Mouse (Mus musculus) hindbrain, embryonic 12.5 days (tissue): Measurements from ENCODE around the gene Camk2g. TPM values are rescaled to one million over a fixed set of nuclear protein-coding genes. Genes with fewer than 3 reads are reported as not detected.

Source experiments
- ATAC-seq: fragments of 200-750 bp; cut with Nextera tagmentation; 2 replicates; pipeline ENCODE4 v1.8.0; 2017; ENCODE audit warnings: moderate TSS enrichment; ENCODE audit not compliant: low FRiP score
- H3K27ac ChIP-seq: fragments of 300-500 bp; sonication (generic); 2 replicates; pipeline ENCODE4 v1.5.1; 2016; ENCODE audit warnings: mild to moderate bottlenecking
- H3K27me3 ChIP-seq: fragments of 300-500 bp; sonication (generic); 2 replicates; pipeline ENCODE4 v1.6.1; 2016; ENCODE audit warnings: mild to moderate bottlenecking
- H3K36me3 ChIP-seq: fragments of 300-500 bp; sonication (generic); 2 replicates; pipeline ENCODE4 v1.6.1; 2016; ENCODE audit warnings: mild to moderate bottlenecking
- H3K4me1 ChIP-seq: fragments of 300-500 bp; sonication (generic); 2 replicates; pipeline ENCODE4 v1.6.1; 2016
- H3K4me2 ChIP-seq: fragments of 300-500 bp; sonication (generic); replicated peaks from 2 replicates; pipeline ENCODE4 v1.6.1; 2016; ENCODE audit warnings: mild to moderate bottlenecking
- H3K4me3 ChIP-seq: fragments of 300-500 bp; sonication (generic); 2 replicates; pipeline ENCODE4 v1.5.1; 2016; ENCODE audit warnings: mild to moderate bottlenecking
- H3K9ac ChIP-seq: fragments of 300-500 bp; sonication (generic); 2 replicates; pipeline ENCODE4 v1.6.1; 2016; ENCODE audit warnings: mild to moderate bottlenecking, moderate library complexity
- H3K9me3 ChIP-seq: fragments of 300-500 bp; sonication (generic); replicated peaks from 2 replicates; pipeline ENCODE4 v1.6.1; 2016; ENCODE audit warnings: mild to moderate bottlenecking
- WGBS: fragments of 180-500 bp; shearing (Covaris S2); methylation state at CpG from one replicate; pipeline ENCODE4 v1.1.7; 2016; 5-methylcytosine and 5-hydroxymethylcytosine counted together
- polyA plus RNA-seq: library from polyadenylated mRNA; unstranded; fragments of >200 nt; fragmentation: Nextera tagmentation; extraction: Ambion mirVana; gene quantifications from 2 replicates; pipeline ENCODE4 v1.2.1, GENCODE M21; 2016

Camk2g gene
- polyA plus RNA-seq, 1 experiment from 2014 or later, result 75.5 TPM

GRCm38 (mm10) chr14:20702741-20703381, 91.0 kb downstream of the Camk2g start, which contains the start of gene Chchd1:
Chchd1 (plus strand) TSS chr14:20703006.
- Histone ChIP-seq H3K4me1 (peaks cover 33% of the 10 kb centered on the region), H3K27me3 (no peaks in the 10 kb centered on the region), H3K9ac (peak within 1 kb of the TSS; percentile 79), H3K9me3 (no peaks in the 10 kb centered on the region), H3K36me3 (peaks cover 18% of the 10 kb centered on the region), H3K4me2 (peak within 1 kb of the TSS; percentile 65), H3K27ac (peak within 1 kb of the TSS; percentile 91), H3K4me3 (peak within 1 kb of the TSS; percentile 74)
- peak; percentile 72 for ATAC-seq
- under 1% methylated on average over 61 of the region's 61 CpGs for WGBS

DNA sequence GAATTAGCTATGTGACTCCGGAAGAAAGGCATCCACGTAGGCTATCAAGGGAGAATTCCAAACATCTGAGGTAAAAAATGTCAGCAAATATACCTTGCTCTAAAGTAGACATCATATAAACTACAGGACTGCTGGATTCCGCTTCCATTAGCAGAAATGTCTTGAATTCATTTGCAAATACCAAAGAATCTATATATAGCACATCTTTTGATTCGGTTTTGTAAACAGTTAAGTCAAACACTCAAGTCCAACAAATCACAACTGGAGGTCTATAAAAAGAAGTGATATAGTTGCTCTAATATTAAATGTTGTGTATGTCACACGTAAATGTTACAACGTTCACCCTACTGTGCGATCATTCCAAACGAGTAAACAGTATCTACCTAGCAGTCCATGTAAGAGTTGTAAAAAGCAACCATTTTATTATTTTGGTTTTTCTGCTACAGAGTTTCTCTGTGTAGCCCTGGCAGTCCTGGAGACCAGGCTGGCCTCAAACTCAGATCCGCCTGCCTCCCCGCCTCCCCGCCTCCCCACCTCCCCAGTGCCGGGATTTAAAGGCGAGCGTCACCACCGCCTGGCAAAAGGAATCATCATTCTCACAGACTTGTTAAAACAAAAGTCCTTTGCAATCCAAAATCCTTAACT, 91.7 kb downstream of the Camk2g start:
- Histone ChIP-seq H3K4me3 (peak overlapping the region; percentile 74), H3K27ac (peak overlapping the region; percentile 91), H3K9me3 (no peaks in the 10 kb centered on the region), H3K9ac (peak overlapping the region; percentile 79), H3K4me2 (peak overlapping the region; percentile 65), H3K36me3 (peaks cover 18% of the 10 kb centered on the region), H3K27me3 (no peaks in the 10 kb centered on the region), H3K4me1 (peaks cover 40% of the 10 kb centered on the region)
- ATAC-seq, result peak; percentile 23; the same call in 1 of the 2 replicates
- 17% methylated on average over 15 of the region's 15 CpGs for WGBS

GRCm38 (mm10) chr14:20701554-20701953, 92.3 kb downstream of the Camk2g start:
- WGBS, result 89% methylated on average over 8 of the region's 8 CpGs
- no peak for ATAC-seq
- Histone ChIP-seq H3K4me2 (peak overlapping the region; percentile 65), H3K9me3 (no peaks in the 10 kb centered on the region), H3K4me1 (peaks cover 46% of the 10 kb centered on the region), H3K9ac (0 out of 2 replicates have a peak overlapping the region, but pooled peaks have one; percentile 79), H3K4me3 (peak overlapping the region; percentile 74; the same call in 1 of the 2 replicates), H3K27ac (no peak overlapping the region), H3K27me3 (no peaks in the 10 kb centered on the region), H3K36me3 (peaks cover 18% of the 10 kb centered on the region)

DNA sequence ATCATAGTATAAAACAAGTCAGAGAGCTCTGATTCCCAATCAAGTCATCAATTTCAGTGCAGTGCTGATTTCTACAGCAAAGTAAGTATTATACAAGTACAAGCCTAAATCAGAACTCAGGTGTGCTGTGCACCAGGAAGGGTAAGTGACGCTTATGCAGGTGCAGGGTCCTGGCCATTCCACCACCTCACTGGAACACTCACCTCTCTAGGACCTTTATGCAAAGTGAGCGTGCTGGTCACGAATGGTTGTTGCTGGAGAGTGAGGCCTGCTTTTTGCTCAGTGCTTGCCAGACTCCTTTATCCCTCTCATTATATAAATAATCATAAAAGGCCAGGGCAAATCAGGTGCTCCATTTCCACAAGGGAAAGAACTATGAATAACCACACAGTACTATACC, 93.5 kb downstream of the Camk2g start:
- no peaks in the 10 kb centered on the region for H3K9me3 ChIP-seq
- H3K4me3 ChIP-seq, result no peak overlapping the region
- WGBS, result 91% methylated on average over 3 of the region's 3 CpGs
- H3K27me3 ChIP-seq, result no peaks in the 10 kb centered on the region
- H3K9ac ChIP-seq, result no peak overlapping the region
- H3K4me2 ChIP-seq, result no peak overlapping the region
- H3K27ac ChIP-seq, result no peak overlapping the region
- ATAC-seq, result no peak
- peaks cover 55% of the 10 kb centered on the region for H3K4me1 ChIP-seq
- H3K36me3 ChIP-seq, result peaks cover 17% of the 10 kb centered on the region

DNA sequence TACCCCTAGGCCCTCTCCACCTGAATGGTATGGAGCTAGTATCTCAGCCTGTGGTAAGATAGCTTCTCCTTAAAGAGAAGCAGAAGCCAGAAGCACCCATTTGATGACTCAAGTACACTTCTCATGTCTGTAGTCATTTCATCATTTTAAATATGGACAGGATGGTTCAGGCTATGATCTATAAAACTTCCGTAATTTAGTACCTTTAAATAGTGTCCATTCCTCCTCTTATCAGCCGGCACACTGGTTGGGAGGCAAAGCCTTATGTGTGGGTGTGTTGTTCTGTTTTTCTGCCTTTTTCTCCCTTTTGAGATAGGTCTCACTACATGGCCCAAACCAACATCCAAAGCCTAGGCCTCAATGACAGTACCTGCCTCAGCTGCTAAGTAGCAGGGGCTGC, 95.4 kb downstream of the Camk2g start:
- Histone ChIP-seq H3K9ac (peak overlapping the region; percentile 24; the same call in 1 of the 2 replicates), H3K27ac (no peak overlapping the region), H3K36me3 (peaks cover 15% of the 10 kb centered on the region), H3K4me3 (no peak overlapping the region), H3K9me3 (no peaks in the 10 kb centered on the region), H3K4me2 (peak overlapping the region; percentile 83; the same call in 1 of the 2 replicates), H3K27me3 (no peaks in the 10 kb centered on the region), H3K4me1 (peaks cover 60% of the 10 kb centered on the region)
- WGBS, result 89% methylated on average over 2 of the region's 2 CpGs
- ATAC-seq, result no peak

DNA sequence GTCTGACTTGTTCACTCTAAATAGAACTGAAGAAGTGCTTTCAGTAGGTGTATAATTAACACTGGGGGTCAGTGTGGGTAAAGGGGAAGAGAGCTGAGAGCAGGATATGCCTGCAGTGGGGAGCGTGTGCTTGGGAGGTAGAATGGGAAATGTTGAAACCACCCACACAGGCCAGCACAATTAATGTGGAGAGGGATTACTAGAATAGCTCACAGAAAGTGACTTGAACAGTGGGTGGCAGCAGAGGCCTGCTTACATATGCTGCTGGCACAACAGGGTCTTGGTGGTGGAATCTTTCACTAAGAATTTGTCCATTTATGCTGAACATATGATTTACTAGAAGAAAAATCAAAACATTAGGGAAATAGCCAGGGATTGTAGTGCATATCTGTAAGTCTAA, 96.9 kb downstream of the Camk2g start:
- H3K9ac ChIP-seq, result peak overlapping the region; percentile 56
- peaks cover 30% of the 10 kb centered on the region for H3K36me3 ChIP-seq
- peak overlapping the region; percentile 83 for H3K4me2 ChIP-seq
- H3K27ac ChIP-seq, result peak overlapping the region; percentile 55
- H3K4me3 ChIP-seq, result peak overlapping the region; percentile 64
- H3K9me3 ChIP-seq, result no peaks in the 10 kb centered on the region
- no peaks in the 10 kb centered on the region for H3K27me3 ChIP-seq
- peaks cover 56% of the 10 kb centered on the region for H3K4me1 ChIP-seq
- WGBS, result 17% methylated on average over 1 of the region's 1 CpGs
- no peak for ATAC-seq

GRCm38 (mm10) chr14:20695761-20696520, 97.9 kb downstream of the Camk2g start:
- H3K36me3 ChIP-seq, result peaks cover 41% of the 10 kb centered on the region
- no peak for ATAC-seq
- peak overlapping the region; percentile 83 for H3K4me2 ChIP-seq
- peak overlapping the region; percentile 96 for H3K27ac ChIP-seq
- WGBS, result 16% methylated on average over 27 of the region's 27 CpGs
- H3K4me1 ChIP-seq, result peaks cover 50% of the 10 kb centered on the region
- peak overlapping the region; percentile 64 for H3K4me3 ChIP-seq
- H3K9ac ChIP-seq, result peak overlapping the region; percentile 76
- no peaks in the 10 kb centered on the region for H3K27me3 ChIP-seq
- no peaks in the 10 kb centered on the region for H3K9me3 ChIP-seq

DNA sequence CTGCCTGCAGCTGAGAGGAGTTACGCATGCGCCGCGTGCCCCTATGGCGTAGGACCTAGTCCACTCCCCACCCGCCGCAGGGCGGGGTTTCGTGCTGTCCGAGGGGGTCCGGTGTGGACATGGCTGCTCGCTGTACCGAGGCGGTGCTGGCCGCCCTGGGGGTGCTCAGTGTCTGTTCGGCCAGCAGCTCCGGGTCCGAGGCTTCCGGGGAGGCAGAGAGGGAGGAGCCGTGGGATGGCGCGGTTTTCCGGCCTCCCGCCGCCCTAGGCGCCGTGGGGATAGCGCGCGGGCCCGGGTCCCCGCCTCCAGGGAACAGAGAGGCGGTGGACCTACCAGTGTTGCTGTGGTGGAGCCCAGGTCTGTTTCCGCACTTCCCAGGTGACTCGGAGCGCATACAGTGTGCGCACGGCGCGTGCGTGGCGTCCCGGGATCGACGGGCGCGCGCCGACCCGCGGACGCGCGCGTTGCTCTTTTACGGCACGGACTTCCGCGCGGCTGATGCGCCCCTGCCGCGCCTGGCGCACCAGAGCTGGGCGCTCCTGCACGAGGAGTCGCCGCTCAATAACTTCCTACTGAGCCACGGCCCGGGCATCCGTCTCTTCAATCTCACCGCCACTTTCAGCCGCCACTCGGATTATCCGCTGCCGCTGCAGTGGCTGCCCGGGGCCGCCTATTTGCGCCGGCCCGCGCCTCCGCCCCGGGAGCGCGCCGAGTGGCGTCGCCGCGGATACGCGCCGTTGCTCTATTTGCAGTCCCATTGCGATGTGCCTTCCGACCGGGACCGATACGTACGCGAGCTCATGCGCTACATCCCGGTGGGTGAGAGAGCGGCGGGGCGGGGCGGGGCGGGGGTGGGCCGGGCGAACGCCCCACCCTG, 98.8 kb downstream of the Camk2g start, which contains the start of gene Fut11:
Fut11 (plus strand) TSS at position 85 of the 877 bp plus-strand sequence.
- Histone ChIP-seq H3K9me3 (no peaks in the 10 kb centered on the region), H3K36me3 (peaks cover 48% of the 10 kb centered on the region)
- WGBS, result under 1% methylated on average over 110 of the region's 111 CpGs

GRCm38 (mm10) chr14:20694185-20694883, 99.6 kb downstream of the Camk2g start:
- peak overlapping the region; percentile 64 for H3K4me3 ChIP-seq
- no peaks in the 10 kb centered on the region for H3K27me3 ChIP-seq
- peak overlapping the region; percentile 83 for H3K4me2 ChIP-seq
- H3K9ac ChIP-seq, result peak overlapping the region; percentile 76
- H3K27ac ChIP-seq, result peak overlapping the region; percentile 96
- ATAC-seq, result peak; percentile 49
- 50% methylated on average over 13 of the region's 13 CpGs for WGBS
- peaks cover 56% of the 10 kb centered on the region for H3K36me3 ChIP-seq
- H3K9me3 ChIP-seq, result no peaks in the 10 kb centered on the region
- H3K4me1 ChIP-seq, result peaks cover 45% of the 10 kb centered on the region

More for the DNA sequence above, 98.8 kb downstream of the Camk2g start, which contains the start of gene Fut11:
- Histone ChIP-seq H3K4me1 (peaks cover 50% of the 10 kb centered on the region), H3K9ac (peak within 1 kb of the TSS; percentile 76), H3K4me2 (peak within 1 kb of the TSS; percentile 83), H3K27me3 (no peaks in the 10 kb centered on the region), H3K27ac (peak within 1 kb of the TSS; percentile 96), H3K4me3 (peak within 1 kb of the TSS; percentile 64)
- peak; percentile 94 for ATAC-seq

DNA sequence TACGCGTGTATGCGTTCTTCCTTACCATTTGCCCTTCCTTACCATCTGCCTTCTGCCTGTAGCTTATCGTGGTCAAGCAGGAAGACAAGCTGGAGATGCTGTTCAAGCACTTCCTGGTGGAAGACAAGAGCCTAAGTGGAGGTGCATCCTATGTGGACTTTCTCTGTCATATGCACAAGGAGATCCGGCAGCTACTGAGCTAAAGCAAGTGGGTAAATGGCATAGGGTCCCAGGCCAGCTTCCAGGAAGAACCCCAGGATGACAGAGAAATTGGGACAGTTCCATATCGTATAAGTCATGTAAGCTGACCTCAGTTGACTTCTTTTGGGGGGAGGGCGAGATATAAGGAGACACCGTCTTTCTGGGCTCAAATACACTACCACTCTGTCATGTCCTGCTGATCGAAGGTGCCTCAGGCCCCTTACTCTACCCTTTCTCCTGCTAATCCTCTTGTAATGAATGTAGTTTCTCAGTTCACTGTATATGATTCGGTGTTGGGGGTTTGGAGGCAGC, 100.2 kb downstream of the Camk2g start:
- ATAC-seq, result no peak
- WGBS, result 94% methylated on average over 10 of the region's 10 CpGs
- H3K9ac ChIP-seq, result no peak overlapping the region
- H3K4me2 ChIP-seq, result no peak overlapping the region
- peaks cover 63% of the 10 kb centered on the region for H3K36me3 ChIP-seq
- H3K4me1 ChIP-seq, result peaks cover 38% of the 10 kb centered on the region
- no peaks in the 10 kb centered on the region for H3K27me3 ChIP-seq
- H3K4me3 ChIP-seq, result no peak overlapping the region
- no peaks in the 10 kb centered on the region for H3K9me3 ChIP-seq
- H3K27ac ChIP-seq, result no peak overlapping the region

DNA sequence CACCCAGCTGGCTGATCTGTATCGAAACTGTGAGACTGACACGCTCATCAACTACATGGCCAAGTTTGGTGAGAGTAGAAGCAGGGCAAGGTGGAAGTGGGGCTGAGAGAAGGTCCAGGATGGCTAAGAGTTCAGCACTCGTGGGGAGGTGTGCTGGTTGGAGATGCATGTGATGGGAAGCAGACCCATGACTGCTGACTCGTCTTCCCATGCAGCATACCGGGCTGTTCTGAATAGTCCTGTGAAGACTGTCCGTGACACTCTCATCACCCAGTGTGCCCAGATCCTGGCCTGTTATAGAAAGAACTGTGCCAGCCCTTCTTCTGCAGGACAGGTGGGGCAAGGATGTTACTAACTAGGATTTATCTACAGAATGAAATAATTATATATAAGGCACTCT, 102.1 kb downstream of the Camk2g start:
- H3K4me3 ChIP-seq, result no peak overlapping the region
- H3K36me3 ChIP-seq, result peaks cover 76% of the 10 kb centered on the region
- ATAC-seq, result no peak
- H3K9ac ChIP-seq, result no peak overlapping the region
- no peaks in the 10 kb centered on the region for H3K27me3 ChIP-seq
- peaks cover 20% of the 10 kb centered on the region for H3K4me1 ChIP-seq
- no peak overlapping the region for H3K4me2 ChIP-seq
- H3K9me3 ChIP-seq, result no peaks in the 10 kb centered on the region
- H3K27ac ChIP-seq, result no peak overlapping the region
- WGBS, result 90% methylated on average over 6 of the region's 6 CpGs
